Mouse (Mus musculus) fibroblast of lung, adult 2 months (primary cell): ENCODE measurements around the gene Hist1h4d.
"Not testable (repeated sequence)": the region's sequence is repeated elsewhere in the genome, so short reads cannot be mapped to it uniquely, and the experiment has no call there.

ENCODE experiments used
- DNase-seq: peaks from one replicate; pipeline ENCODE4 v3.0.0-alpha.2; 2011; ENCODE audit warnings: low read depth

Gene Hist1h4d

GRCm38 (mm10) chr13:23551146-23551834 is 30.1 kb upstream of the Hist1h4d start, which contains the start of gene Hist1h4f:
Hist1h4f (minus strand) TSS chr13:23551648.
- peak; percentile 87 for DNase-seq

- no peak for DNase-seq
These were observed 29.2 kb upstream of the Hist1h4d start for GRCm38 (mm10) chr13:23551931-23552914.

GRCm38 (mm10) chr13:23552962-23553361 is 28.4 kb upstream of the Hist1h4d start, which contains the start of gene Hist1h1d:
Hist1h1d (plus strand) TSS chr13:23553262.
- no peak for DNase-seq

GRCm38 (mm10) chr13:23554393-23554792 is 27.0 kb upstream of the Hist1h4d start:
- no peak for DNase-seq

GRCm38 (mm10) chr13:23554925-23555838 is 26.2 kb upstream of the Hist1h4d start:
- DNase-seq = no peak

GRCm38 (mm10) chr13:23555839-23556416 is 25.5 kb upstream of the Hist1h4d start:
- DNase-seq = no peak

- DNase-seq = no peak
These were observed 24.5 kb upstream of the Hist1h4d start for GRCm38 (mm10) chr13:23556906-23557305.

GRCm38 (mm10) chr13:23560699-23561098 is 20.7 kb upstream of the Hist1h4d start:
- DNase-seq = not testable (repeated sequence)

GRCm38 (mm10) chr13:23561531-23561882 is 19.9 kb upstream of the Hist1h4d start:
- DNase-seq = not testable (repeated sequence)

GRCm38 (mm10) chr13:23561883-23562659 is 19.3 kb upstream of the Hist1h4d start, which contains the start of gene Hist1h3e:
Hist1h3e (minus strand) TSS chr13:23562369.
- DNase-seq = peak; percentile 94

GRCm38 (mm10) chr13:23562699-23563462 is 18.5 kb upstream of the Hist1h4d start:
- no peak for DNase-seq

GRCm38 (mm10) chr13:23564482-23564881 is 16.9 kb upstream of the Hist1h4d start:
- DNase-seq = no peak

- not testable (repeated sequence) for DNase-seq
These were observed 11.0 kb upstream of the Hist1h4d start for GRCm38 (mm10) chr13:23570261-23571021.

- peak; percentile 89 for DNase-seq
These were observed 10.3 kb upstream of the Hist1h4d start, which contains the start of the genes Hist1h2ae and Hist1h2bg for GRCm38 (mm10) chr13:23571022-23571503. Hist1h2ae (minus strand) TSS chr13:23571220. Hist1h2bg (plus strand) TSS chr13:23571396.

GRCm38 (mm10) chr13:23571504-23572217 is 9.7 kb upstream of the Hist1h4d start:
- not testable (repeated sequence) for DNase-seq

- no peak for DNase-seq
These were observed 9.0 kb upstream of the Hist1h4d start for GRCm38 (mm10) chr13:23572218-23573033.
